Mouse (Mus musculus) embryo, embryonic 10.5 days (tissue): ENCODE results near the gene Mmp25.
A peak's percentile ranks its signal among the peaks of the same experiment; 100 is the strongest.

Source experiments
- DNase-seq: peaks from one replicate; pipeline ENCODE4 v3.0.0-alpha.2; 2015; ENCODE audit warnings: low spot score

The Mmp25 gene

GRCm38 (mm10) chr17:23664556-23665021 is 19.5 kb upstream of the Mmp25 start:
- peak; percentile 76 for DNase-seq

- peak; percentile 39 for DNase-seq
Measured at GRCm38 (mm10) chr17:23661526-23661925, 16.4 kb upstream of the Mmp25 start.

GRCm38 (mm10) chr17:23660876-23661200 is 15.8 kb upstream of the Mmp25 start:
- no peak for DNase-seq

- no peak for DNase-seq
Measured at GRCm38 (mm10) chr17:23660117-23660875, 15.2 kb upstream of the Mmp25 start, which contains the start of gene Bicdl2. Bicdl2 (plus strand) TSS chr17:23660506.

GRCm38 (mm10) chr17:23658450-23658849 is 13.4 kb upstream of the Mmp25 start:
- DNase-seq, result no peak

- DNase-seq, result no peak
Measured at GRCm38 (mm10) chr17:23654410-23654809, 9.3 kb upstream of the Mmp25 start.

- DNase-seq, result no peak
Measured at GRCm38 (mm10) chr17:23654001-23654400, 8.9 kb upstream of the Mmp25 start.

GRCm38 (mm10) chr17:23653324-23653723 is 8.2 kb upstream of the Mmp25 start:
- DNase-seq, result no peak

- DNase-seq, result no peak
Measured at GRCm38 (mm10) chr17:23651363-23651762, 6.3 kb upstream of the Mmp25 start.

- no peak for DNase-seq
Measured at GRCm38 (mm10) chr17:23645894-23646293, 817 bp upstream of the Mmp25 start.

GRCm38 (mm10) chr17:23631241-23631640 is 13.8 kb downstream of the Mmp25 start:
- DNase-seq, result no peak

GRCm38 (mm10) chr17:23630195-23631020 is 14.7 kb downstream of the Mmp25 start:
- DNase-seq, result peak; percentile 84

GRCm38 (mm10) chr17:23627813-23628212 is 17.3 kb downstream of the Mmp25 start:
- DNase-seq, result no peak

GRCm38 (mm10) chr17:23620351-23620750 is 24.7 kb downstream of the Mmp25 start:
- no peak for DNase-seq

GRCm38 (mm10) chr17:23617087-23617486 is 28.0 kb downstream of the Mmp25 start:
- DNase-seq, result no peak

GRCm38 (mm10) chr17:23610361-23610800 is 34.7 kb downstream of the Mmp25 start:
- DNase-seq, result peak; percentile 55

- DNase-seq, result no peak
Measured at GRCm38 (mm10) chr17:23609612-23610011, 35.5 kb downstream of the Mmp25 start.

GRCm38 (mm10) chr17:23605220-23605619 is 39.9 kb downstream of the Mmp25 start:
- no peak for DNase-seq

GRCm38 (mm10) chr17:23604394-23604793 is 40.7 kb downstream of the Mmp25 start:
- no peak for DNase-seq

- DNase-seq, result peak; percentile 74
Measured at GRCm38 (mm10) chr17:23603542-23603941, 41.5 kb downstream of the Mmp25 start.

- no peak for DNase-seq
Measured at GRCm38 (mm10) chr17:23603077-23603476, 42.0 kb downstream of the Mmp25 start.

- DNase-seq, result no peak
Measured at GRCm38 (mm10) chr17:23601836-23602585, 43.1 kb downstream of the Mmp25 start.
